11 mouse cellular contexts compared by ENCODE assay signal in genomic region chr8:122135494-122135893, GRCm38 (mm10).
DNase-seq lines count a peak whose midpoint lies in the region; ATAC-seq and TF ChIP-seq lines count a peak whose summit lies in the region.
"Had no signal": no experiment of that assay in that cellular context is flagged by ENCODE, and none has a peak within 500 bp of the region (broad histone marks: within the 10 kb centered on the region; RNA-seq: fewer than 3 reads in every experiment).

No protein-coding gene starts in this region.

- DNase-seq in left cerebral cortex, adult 2 months (ENCODE audit: extremely low spot score in 1 of 2, low spot score in 2 of 2), result peak; percentile 19 to 44
- no peak for DNase-seq in left cerebral cortex, adult 11 months (ENCODE audit: low spot score)
- DNase-seq in 416B (ENCODE audit: low read depth), result peak; percentile 33
- no peak for DNase-seq in CH12.LX (ENCODE audit: extremely low read depth)
- no peak for DNase-seq in spleen, adult 12 weeks (ENCODE audit: low spot score)

- no peak overlapping the region for H3K4me2 ChIP-seq in CH12.LX (ENCODE audit: insufficient read depth, low read depth, poor library complexity, severe bottlenecking)
- no peak overlapping the region for H3K4me2 ChIP-seq in heart, embryonic 12.5 days
- H3K4me2 ChIP-seq: heart, embryonic 13.5 days; hindbrain, embryonic 13.5 days; kidney, embryonic 15.5 days; limb, embryonic 15.5 days had no signal

- no peak for TF ChIP-seq POLR2A in CH12.LX (IDR thresholded peaks at IDR 0.05; ENCODE audit: low read depth, low read length)

- H3K79me2 ChIP-seq in CH12.LX (replicated peaks; ENCODE audit: control insufficient read depth, extremely low read depth, insufficient read depth, poor library complexity, severe bottlenecking), result no peaks in the 10 kb centered on the region

- peak; percentile 54; the same call in 1 of the 2 replicates for ATAC-seq in megakaryocyte progenitor cell, adult 5-6 weeks (replicated peaks; ENCODE audit: poor library complexity)
- ATAC-seq in heart, embryonic 12.5 days (ENCODE audit: insufficient number of reproducible peaks, low FRiP score), result no peak

- H3K9ac ChIP-seq in CH12.LX (ENCODE audit: insufficient read depth, low read depth), result no peak overlapping the region
- H3K9ac ChIP-seq in heart, embryonic 12.5 days, result no peak overlapping the region
- H3K9ac ChIP-seq: heart, embryonic 13.5 days; hindbrain, embryonic 13.5 days; kidney, embryonic 15.5 days; limb, embryonic 15.5 days had no signal

- peak; percentile 12; the same call in 1 of the 2 replicates for TF ChIP-seq RAD21 in CH12.LX (IDR thresholded peaks at IDR 0.05; ENCODE audit: low read depth, low read length)

- WGBS in heart, embryonic 12.5 days, result 81% methylated on average over 5 of the region's 5 CpGs

- in situ Hi-C loops in CH12.LX (cut with MboI; ENCODE audit: low pct_ligation_motif_present, low pct_unique_long_range_greater_than_20kb, low sequenced_read_pairs), result no loop called here

- peaks cover 28% of the 10 kb centered on the region for H3K27me3 ChIP-seq in CH12.LX (replicated peaks)
- H3K27me3 ChIP-seq in heart, embryonic 12.5 days (replicated peaks), result peaks cover 10% of the 10 kb centered on the region; the same call in 1 of the 2 replicates
- H3K27me3 ChIP-seq: hindbrain, embryonic 13.5 days; kidney, embryonic 15.5 days; limb, embryonic 15.5 days had no signal

- peak; percentile 54 for TF ChIP-seq CTCF in left cerebral cortex, adult 2 months (IDR thresholded peaks at IDR 0.05)
- TF ChIP-seq CTCF in CH12.LX (conservative IDR thresholded peaks at IDR 0.05 in 1 of 2, IDR thresholded peaks at IDR 0.05 in 1 of 2; ENCODE audit: low read depth in 2 of 2, low read length in 2 of 2), result peak in 1 of 2 experiments; percentile 46; a peak in 2 of 4 replicates

- H3K9me3 ChIP-seq in CH12.LX (replicated peaks; ENCODE audit: low read length), result peaks cover 1% of the 10 kb centered on the region
- H3K9me3 ChIP-seq in heart, embryonic 12.5 days (replicated peaks), result no peaks in the 10 kb centered on the region
- H3K9me3 ChIP-seq: heart, embryonic 13.5 days; hindbrain, embryonic 13.5 days; kidney, embryonic 15.5 days; limb, embryonic 15.5 days had no signal

- dilution Hi-C loops in CH12.LX (cut with MboI; ENCODE audit: extremely low pct_ligation_motif_present, extremely low pct_unique_long_range_greater_than_20kb, low sequenced_read_pairs), result no loop called here

- no peak for TF ChIP-seq EP300 in CH12.LX (IDR thresholded peaks at IDR 0.05; ENCODE audit: low read length)

- no peak overlapping the region for H3K27ac ChIP-seq in left cerebral cortex, adult 2 months
- no peak overlapping the region for H3K27ac ChIP-seq in CH12.LX (ENCODE audit: insufficient read depth, low read depth)
- H3K27ac ChIP-seq in heart, embryonic 12.5 days (ENCODE audit: poor library complexity, severe bottlenecking), result no peak overlapping the region
- H3K27ac ChIP-seq: heart, embryonic 13.5 days; hindbrain, embryonic 13.5 days; kidney, embryonic 15.5 days; limb, embryonic 15.5 days had no signal

- no peak overlapping the region for H3K4me3 ChIP-seq in left cerebral cortex, adult 2 months
- H3K4me3 ChIP-seq in CH12.LX (replicated peaks in 1 of 3; ENCODE audit: low read depth in 2 of 3, low read length in 2 of 3, poor library complexity in 1 of 3), result no peak overlapping the region
- no peak overlapping the region for H3K4me3 ChIP-seq in heart, embryonic 12.5 days
- H3K4me3 ChIP-seq: heart, embryonic 13.5 days; hindbrain, embryonic 13.5 days; kidney, embryonic 15.5 days; limb, embryonic 15.5 days had no signal

- H3K4me1 ChIP-seq in CH12.LX (ENCODE audit: control insufficient read depth in 1 of 2, insufficient read depth in 2 of 2), result peaks cover 7 to 28% of the 10 kb centered on the region in 2 experiments
- H3K4me1 ChIP-seq in heart, embryonic 12.5 days (replicated peaks), result peaks cover 33% of the 10 kb centered on the region
- H3K4me1 ChIP-seq: hindbrain, embryonic 13.5 days had no signal

- intact Hi-C loops in left cerebral cortex, adult 2 months (cut with DNase I), result loop anchor here (5.0 kb wide), 1 partner anchor 158 kb away; no protein-coding TSS in a partner anchor

- H3K36me3 ChIP-seq in CH12.LX (replicated peaks in 1 of 2; ENCODE audit: control insufficient read depth in 1 of 2, insufficient read depth in 1 of 2, low read length in 1 of 2), result no peaks in the 10 kb centered on the region
- H3K36me3 ChIP-seq in heart, embryonic 12.5 days, result no peaks in the 10 kb centered on the region
- H3K36me3 ChIP-seq: heart, embryonic 13.5 days; hindbrain, embryonic 13.5 days; kidney, embryonic 15.5 days; limb, embryonic 15.5 days had no signal

TF ChIP-seq in CH12.LX, 34 proteins besides CTCF, POLR2A, EP300 and RAD21:
- no peak for TF ChIP-seq PAX5 (IDR thresholded peaks at IDR 0.05; ENCODE audit: low read length)
- peak; percentile 22; the same call in 1 of the 2 replicates for TF ChIP-seq SMC3 (IDR thresholded peaks at IDR 0.05; ENCODE audit: low read depth, low read length)

Comparison
In these comparisons a context has a peak if more than half of its experiments do, and no peak if none do; other contexts are left out.
1. DNase-seq: peak in left cerebral cortex, adult 2 months (2 of 2) and 416B (single experiment); none in left cerebral cortex, adult 11 months (single experiment), CH12.LX (single experiment) and spleen, adult 12 weeks (single experiment).